Mouse (Mus musculus) right cerebral cortex, postnatal 25 days (tissue): Measurements from ENCODE around the gene Olfr164.

Source experiments
- DNase-seq: peaks from one replicate; pipeline ENCODE4 v3.0.0; 2022

Olfr164 gene

DNA sequence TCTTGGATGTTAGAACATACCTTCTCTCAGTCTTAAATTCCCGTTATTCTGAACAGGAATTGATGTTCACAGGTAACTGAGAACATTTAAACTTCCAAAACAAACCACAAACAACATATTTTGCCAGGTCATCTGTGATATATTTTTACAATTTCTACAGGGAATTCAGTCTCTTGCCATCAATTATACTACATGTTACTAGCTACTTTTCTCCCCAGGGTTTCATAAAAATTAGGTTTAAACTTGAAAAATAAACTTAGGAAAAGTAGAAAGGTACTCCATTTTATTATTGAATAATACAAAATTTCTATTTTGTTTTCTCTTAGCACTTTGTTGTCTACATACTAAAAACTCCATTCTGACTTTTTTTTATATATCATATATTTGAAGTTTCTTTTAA is at the start of gene Olfr164:
Gene Olfr164, minus strand, starts transcription at position 101 of the 400 bp plus-strand sequence.
- no peak for DNase-seq

DNA sequence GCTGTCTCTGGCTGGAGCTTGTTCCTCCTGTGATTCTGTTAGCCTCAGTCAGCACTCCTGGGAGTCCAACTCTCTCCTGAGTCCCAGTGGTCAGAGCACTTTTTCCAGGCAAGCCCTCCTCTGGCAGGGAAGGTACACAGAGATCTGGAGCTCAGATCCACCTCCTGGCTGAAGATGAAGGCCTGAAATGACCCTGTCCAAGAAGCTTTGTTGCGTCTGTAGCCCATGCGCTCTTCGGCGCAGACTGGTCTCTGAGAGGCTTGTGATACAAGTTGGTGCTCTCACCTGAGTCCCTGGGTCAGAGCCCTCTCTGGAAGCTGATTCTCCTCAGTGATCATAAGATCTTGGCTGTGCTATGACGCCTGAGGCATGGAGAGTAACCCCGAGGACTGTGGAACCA is 35.2 kb upstream of the Olfr164 start:
- no peak for DNase-seq

DNA sequence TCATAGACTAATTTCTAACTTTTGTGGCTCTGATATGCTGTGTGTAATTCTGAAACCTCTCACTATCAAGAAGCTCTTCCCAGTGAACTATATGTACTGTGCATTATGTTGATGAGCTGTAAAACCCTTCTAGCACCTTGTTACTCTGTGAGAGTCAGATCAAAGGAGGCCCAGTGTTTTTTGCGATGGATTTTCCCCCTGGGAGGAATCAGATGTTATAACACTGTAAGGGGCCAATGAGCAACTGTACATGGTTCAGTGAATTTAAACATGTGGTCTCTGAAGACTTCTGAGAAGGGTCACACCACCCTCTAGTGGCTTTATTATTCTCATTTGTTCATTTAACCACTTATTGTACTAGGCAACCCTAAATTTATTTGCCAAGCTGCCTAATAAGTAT is 50.6 kb downstream of the Olfr164 start:
- DNase-seq: no peak

DNA sequence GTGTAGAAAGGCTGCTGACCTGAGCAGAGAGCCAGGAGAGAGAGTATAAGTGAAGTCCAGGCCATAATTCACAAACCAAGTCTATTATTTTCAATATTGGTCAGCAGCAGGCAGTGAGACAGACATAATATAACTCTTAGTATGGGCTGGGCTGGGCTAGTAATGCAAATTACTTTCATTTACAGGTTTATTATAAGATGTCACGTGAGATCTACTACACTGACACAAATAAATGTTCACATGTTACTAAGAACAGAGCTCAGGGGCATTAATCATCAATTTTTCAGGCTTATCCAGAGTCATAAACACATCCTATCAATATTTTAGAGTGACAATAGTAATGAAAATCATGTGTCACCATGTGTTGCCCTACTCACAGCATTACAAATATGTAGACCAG is 53.1 kb downstream of the Olfr164 start:
- DNase-seq: no peak

DNA sequence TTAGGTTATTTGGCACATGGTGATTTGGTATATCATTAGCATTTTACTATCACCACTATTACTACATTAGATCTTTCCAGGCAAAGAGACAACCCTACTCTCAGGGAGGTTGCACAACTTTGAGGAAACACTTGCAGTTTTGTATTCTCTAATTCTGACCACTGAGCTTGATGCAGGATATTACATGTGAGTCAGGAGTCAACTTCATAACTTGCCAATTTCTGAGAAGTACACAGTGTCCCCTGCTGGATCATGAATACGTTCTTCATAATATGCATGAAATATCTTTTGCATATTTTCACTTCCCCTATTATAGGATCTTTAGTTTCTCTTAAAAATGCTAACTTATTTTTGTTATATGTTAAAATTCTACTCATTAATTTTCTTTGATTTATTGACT is 68.0 kb downstream of the Olfr164 start:
- no peak for DNase-seq

DNA sequence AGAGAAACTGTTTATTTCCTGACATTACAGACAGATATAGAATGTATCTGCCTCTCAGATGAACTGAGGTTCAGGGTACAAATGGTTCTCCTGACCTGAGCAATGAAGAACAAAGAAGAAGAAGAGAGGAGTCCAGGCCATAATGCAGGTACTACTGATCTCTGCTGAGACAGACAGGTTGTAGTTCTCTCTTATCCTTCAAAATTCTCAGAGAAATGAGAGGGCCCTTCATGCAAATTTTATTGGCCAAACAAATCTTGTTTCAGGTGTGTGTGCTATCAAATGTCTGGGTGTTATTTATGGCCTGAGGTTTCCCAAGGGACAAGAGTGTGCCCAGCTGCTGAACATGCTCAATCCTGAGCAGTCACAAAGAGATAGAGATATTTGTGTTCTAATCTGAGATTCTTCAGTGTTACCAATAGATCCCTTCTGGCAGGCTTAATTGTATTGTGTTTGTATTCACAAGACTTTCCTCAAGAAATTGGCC is 72.3 kb downstream of the Olfr164 start:
- DNase-seq: no peak

DNA sequence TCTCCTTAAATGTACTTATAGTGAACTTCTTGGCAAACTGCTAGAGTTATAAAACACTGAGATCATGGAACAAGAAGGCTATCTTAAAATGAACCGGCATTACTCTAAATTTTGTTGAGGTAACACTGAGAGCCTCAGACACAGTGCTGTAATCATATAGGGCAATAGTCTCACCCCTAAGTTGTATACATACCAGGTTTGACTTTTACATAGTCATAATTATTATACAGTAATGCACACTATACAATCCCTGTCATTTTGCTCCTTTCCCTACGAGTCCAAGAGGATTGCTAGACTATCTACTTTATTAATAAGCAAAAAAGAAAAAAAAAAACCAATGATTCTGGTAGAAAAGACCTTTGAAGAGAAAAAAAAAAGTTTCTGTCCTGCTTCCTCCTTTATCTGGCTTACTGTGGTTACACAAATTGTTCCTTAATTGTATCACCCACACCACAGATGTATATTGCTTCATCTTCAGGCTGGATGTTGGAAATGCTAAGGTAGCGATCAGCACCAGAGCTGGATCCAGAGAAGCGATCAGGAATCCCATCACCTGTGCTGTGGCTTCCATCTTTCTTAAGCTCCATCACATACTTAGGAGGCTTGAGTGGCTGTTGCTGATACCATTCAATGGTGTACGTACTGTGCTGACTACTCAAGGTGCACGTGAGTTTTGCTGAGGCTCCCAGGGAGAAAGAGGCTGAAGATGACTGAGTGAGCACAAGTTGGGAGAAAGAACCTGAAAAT is 72.9 kb downstream of the Olfr164 start:
- DNase-seq: no peak

DNA sequence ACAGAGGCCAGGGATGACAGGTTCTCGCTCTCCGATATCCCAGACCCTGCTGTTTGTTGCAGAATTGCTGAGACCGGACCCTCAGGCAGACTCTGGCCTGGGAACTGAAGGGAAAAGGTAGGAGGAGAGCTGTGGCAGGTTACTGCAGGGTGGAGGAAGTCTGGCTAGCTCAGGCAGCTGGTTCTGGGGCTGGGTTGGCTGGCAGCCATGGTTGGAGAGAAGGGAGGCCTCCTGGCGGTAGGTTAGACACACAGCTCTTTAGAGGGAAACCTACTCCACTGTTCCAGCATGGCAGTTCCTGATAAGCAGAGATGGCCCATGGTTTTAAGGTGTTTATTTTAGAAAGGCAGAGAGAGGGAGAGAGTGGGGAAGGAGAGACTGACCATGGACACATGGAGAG is 77.1 kb downstream of the Olfr164 start:
- no peak for DNase-seq
